Comparison of ENCODE assay signal across 9 mouse cellular contexts in the genomic region with DNA sequence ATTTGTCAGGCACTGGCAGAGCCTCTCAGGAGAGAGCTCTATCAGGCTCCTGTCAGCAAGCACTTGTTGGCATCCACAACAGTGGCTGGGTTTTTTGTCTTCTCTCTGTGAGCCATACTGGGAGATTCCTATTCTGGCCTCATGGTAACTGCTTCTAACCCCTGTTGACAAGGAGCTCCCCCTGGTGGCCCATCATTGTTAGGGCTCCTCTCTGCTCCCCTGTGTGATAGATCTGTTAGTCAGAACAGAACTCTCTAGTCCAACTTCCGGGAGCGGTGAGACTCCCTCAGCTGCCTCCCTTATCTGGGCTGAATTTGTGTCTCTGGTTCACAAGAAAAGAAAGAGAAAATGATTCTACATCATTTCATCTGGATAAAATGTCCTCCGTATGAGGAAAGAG. TPM values are rescaled to one million over a fixed set of nuclear protein-coding genes. Genes with fewer than 3 reads are reported as not detected.
A peak's percentile ranks its signal among the peaks of the same experiment; 100 is the strongest.
DNase-seq lines count a peak whose midpoint lies in the region; ATAC-seq lines count a peak whose summit lies in the region.
"Had no signal": no experiment of that assay in that cellular context is flagged by ENCODE, and none has a peak within 500 bp of the region (broad histone marks: within the 10 kb centered on the region; RNA-seq: fewer than 3 reads in every experiment).

No protein-coding gene starts in this region.

- no peak overlapping the region for H3K4me2 ChIP-seq in kidney, embryonic 14.5 days (replicated peaks; ENCODE audit: low read depth, low read length)
- H3K4me2 ChIP-seq: embryonic facial prominence, embryonic 15.5 days had no signal

- 83% methylated on average over 3 of the region's 3 CpGs for WGBS in kidney, embryonic 14.5 days

- ATAC-seq in kidney, embryonic 14.5 days (ENCODE audit: low FRiP score, low TSS enrichment): no peak

- no peaks in the 10 kb centered on the region for H3K4me1 ChIP-seq in kidney, embryonic 14.5 days (ENCODE audit: control insufficient read depth, insufficient read depth, low read length)
- H3K4me1 ChIP-seq: embryonic facial prominence, embryonic 15.5 days had no signal

- DNase-seq in kidney, adult 11 months: peak; percentile 28
- DNase-seq in NIH3T3 (ENCODE audit: low read depth): peak; percentile 81
- DNase-seq in cerebellum, adult 8-10 months: peak; percentile 27
- DNase-seq in heart, adult 9 months (ENCODE audit: low spot score in 2 of 2): peak; percentile 30 to 40
- DNase-seq in left cerebral cortex, adult 18-20 months (ENCODE audit: low spot score in 2 of 2): peak; percentile 56 to 78
- DNase-seq in naive thymus-derived CD4-positive, alpha-beta T cell, adult 2 months (ENCODE audit: low read depth): peak; percentile 78
- peak; percentile 82 for DNase-seq in thymus, postnatal 25 days

- H3K27ac ChIP-seq in kidney, embryonic 14.5 days (ENCODE audit: low read depth, low read length): no peak overlapping the region
- H3K27ac ChIP-seq: embryonic facial prominence, embryonic 15.5 days had no signal

- H3K4me3 ChIP-seq in kidney, embryonic 14.5 days (ENCODE audit: low read length): no peak overlapping the region
- H3K4me3 ChIP-seq: embryonic facial prominence, embryonic 15.5 days had no signal

- no peaks in the 10 kb centered on the region for H3K9me3 ChIP-seq in kidney, embryonic 14.5 days (ENCODE audit: control insufficient read depth, low read length)
- H3K9me3 ChIP-seq: embryonic facial prominence, embryonic 15.5 days had no signal

- H3K36me3 ChIP-seq in kidney, embryonic 14.5 days (ENCODE audit: control insufficient read depth, insufficient read depth, low read length): no peaks in the 10 kb centered on the region
- H3K36me3 ChIP-seq: embryonic facial prominence, embryonic 15.5 days had no signal

- H3K27me3 ChIP-seq in kidney, embryonic 14.5 days (ENCODE audit: control insufficient read depth, insufficient read depth, low read length): no peaks in the 10 kb centered on the region
- H3K27me3 ChIP-seq: embryonic facial prominence, embryonic 15.5 days had no signal

- no peak overlapping the region for H3K9ac ChIP-seq in kidney, embryonic 14.5 days (ENCODE audit: low read depth, low read length)
- H3K9ac ChIP-seq: embryonic facial prominence, embryonic 15.5 days had no signal

RNA-seq across cellular contexts. Expression of a gene that starts 19.5 kb away (rescaled TPM):
- 6.8 TPM in 2 replicates for polyA plus RNA-seq in kidney, embryonic 14.5 days (2014; fragmentation: Nextera tagmentation; extraction: Ambion mirVana)
- total RNA-seq in left cerebral cortex, adult 18-20 months (2021): 1 to 10 TPM; 7.3 to 8.8 TPM

Comparison
In these comparisons a context has a peak if more than half of its experiments do, and no peak if none do; other contexts are left out.
1. DNase-seq: peak in every context shown above with its lines; median percentile 82 in thymus, postnatal 25 days; 81 in NIH3T3; 78 in naive thymus-derived CD4-positive, alpha-beta T cell, adult 2 months; 67 in left cerebral cortex, adult 18-20 months; 35 in heart, adult 9 months; 28 in kidney, adult 11 months; 27 in cerebellum, adult 8-10 months.